Mouse (Mus musculus): ENCODE data around the gene Gm21083.
"Not testable (repeated sequence)": the region's sequence is repeated elsewhere in the genome, so short reads cannot be mapped to it uniquely, and the experiment has no call there.

GRCm38 (mm10) chr5:15549134-15549533 is 28.0 kb upstream of the Gm21083 start:
- not testable (repeated sequence) for TF ChIP-seq EP300, CTCF (IDR thresholded peaks at IDR 0.05; ENCODE audit: low read depth)

Measured in heart, postnatal 0 days (tissue).